Mouse (Mus musculus) C2C12 (cell line): ENCODE data around the gene Timp3.

Source experiments
- CEBPB ChIP-seq: IDR thresholded peaks from one replicate; pipeline ENCODE4 v1.6.1; 2011; ENCODE audit warnings: low read depth, mild to moderate bottlenecking, control low read depth, moderate library complexity
- CTCF ChIP-seq: IDR thresholded peaks from one replicate; pipeline ENCODE4 v1.5.1; 2011; ENCODE audit not compliant: control insufficient read depth, insufficient read depth, insufficient read length
- MAX ChIP-seq: IDR thresholded peaks from one replicate; pipeline ENCODE4 v1.6.1; 2011; ENCODE audit warnings: mild to moderate bottlenecking, control low read depth
- USF1 ChIP-seq: IDR thresholded peaks from one replicate; pipeline ENCODE4 v1.6.1; 2011; ENCODE audit warnings: low read depth, mild to moderate bottlenecking, control low read depth, moderate library complexity

DNA sequence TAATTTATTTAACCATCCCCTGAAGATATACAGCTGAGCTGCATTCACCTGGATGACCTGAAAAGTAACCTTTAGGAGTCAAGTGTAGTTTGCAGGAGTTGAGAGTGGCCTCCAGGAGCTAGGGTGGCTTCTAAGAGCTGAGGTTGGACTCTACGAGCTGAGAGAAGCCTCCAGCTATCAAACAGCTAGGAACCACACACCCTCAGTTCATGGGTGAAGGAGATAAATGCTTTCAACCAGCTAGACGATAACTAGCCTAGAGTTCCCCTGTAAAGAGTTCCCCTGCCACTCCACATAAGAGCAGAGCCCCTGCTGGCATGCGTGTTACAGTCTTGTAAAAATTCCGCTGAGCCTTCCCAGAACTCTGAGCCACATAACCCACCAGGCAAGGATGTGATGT lies 69.2 kb downstream of the Timp3 start:
- TF ChIP-seq CTCF, result no peak
- no peak for TF ChIP-seq USF1
- no peak for TF ChIP-seq MAX
- TF ChIP-seq CEBPB, result no peak
